Mouse (Mus musculus) lung, postnatal 0 days (tissue): Measurements from ENCODE around the gene Crybg3. TPM values are rescaled to one million over a fixed set of nuclear protein-coding genes. Genes with fewer than 3 reads are reported as not detected.

Experiments used
- ATAC-seq: fragments of 200-750 bp; cut with Nextera tagmentation; 2 replicates; pipeline ENCODE4 v1.8.0; 2017; ENCODE audit warnings: moderate library complexity
- DNase-seq: peaks from one replicate; pipeline ENCODE4 v3.0.0-alpha.2; 2016; ENCODE audit warnings: low spot score
- H3K27ac ChIP-seq: fragments of 300-500 bp; sonication (generic); 2 replicates; pipeline ENCODE4 v1.5.1; 2014; ENCODE audit warnings: antibody characterized with exemption, mild to moderate bottlenecking, low read length, mixed read lengths
- H3K27me3 ChIP-seq: fragments of 300-500 bp; sonication (generic); replicated peaks from 2 replicates; pipeline ENCODE4 v1.6.1; 2014; ENCODE audit warnings: low read length, mixed read lengths; ENCODE audit not compliant: insufficient read depth
- H3K36me3 ChIP-seq: fragments of 300-500 bp; sonication (generic); 2 replicates; pipeline ENCODE4 v1.6.1; 2014; ENCODE audit warnings: low read length, mixed read lengths; ENCODE audit not compliant: insufficient read depth
- H3K4me1 ChIP-seq: fragments of 300-500 bp; sonication (generic); 2 replicates; pipeline ENCODE4 v1.6.1; 2014; ENCODE audit warnings: antibody characterized with exemption, low read depth, low read length, mixed read lengths; ENCODE audit not compliant: insufficient read depth
- H3K4me2 ChIP-seq: fragments of 300-500 bp; sonication (generic); replicated peaks from 2 replicates; pipeline ENCODE4 v1.6.1; 2014; ENCODE audit warnings: low read depth, mild to moderate bottlenecking, low read length, moderate library complexity, mixed read lengths
- H3K4me3 ChIP-seq: fragments of 300-500 bp; sonication (generic); 2 replicates; pipeline ENCODE4 v1.5.1; 2014; ENCODE audit warnings: low read depth, low read length
- H3K9ac ChIP-seq: fragments of 300-500 bp; sonication (generic); replicated peaks from 2 replicates; pipeline ENCODE4 v1.6.1; 2014; ENCODE audit warnings: low read depth, mild to moderate bottlenecking
- H3K9me3 ChIP-seq: fragments of 300-500 bp; sonication (generic); 2 replicates; pipeline ENCODE4 v1.6.1; 2016; ENCODE audit warnings: low read length, mixed read lengths
- CTCF ChIP-seq: IDR thresholded peaks from 2 replicates; pipeline ENCODE4 v1.5.1; 2016; ENCODE audit warnings: antibody characterized with exemption, mild to moderate bottlenecking
- EP300 ChIP-seq: IDR thresholded peaks from 2 replicates; pipeline ENCODE4 v1.6.1; 2016; ENCODE audit warnings: antibody characterized with exemption, mild to moderate bottlenecking, control low read depth
- WGBS: fragments of 180-500 bp; shearing (Covaris S2); extraction: QIAGEN DNeasy Blood & Tissue Kit; methylation state at CpG from one replicate; pipeline ENCODE4 v1.1.7; 2014; 5-methylcytosine and 5-hydroxymethylcytosine counted together
- polyA plus RNA-seq: library from polyadenylated mRNA; unstranded; fragments of >200 nt; fragmentation: Nextera tagmentation; extraction: Ambion mirVana; gene quantifications from 2 replicates; pipeline ENCODE4 v1.2.1, GENCODE M21; 2015

Gene Crybg3
- 6.0 and 7.3 TPM in 2 replicates for polyA plus RNA-seq

- peak within 1 kb of the TSS; percentile 93 for H3K4me3 ChIP-seq
- no peaks in the 10 kb centered on the region for H3K9me3 ChIP-seq
- peak within 1 kb of the TSS; percentile 95 for H3K27ac ChIP-seq
- DNase-seq, result peak; percentile 91
- under 1% methylated on average over 58 of the region's 90 CpGs for WGBS
- H3K9ac ChIP-seq, result peak within 1 kb of the TSS; percentile 83
- no peaks in the 10 kb centered on the region for H3K27me3 ChIP-seq
- ATAC-seq, result peak; percentile 97
- H3K36me3 ChIP-seq, result no peaks in the 10 kb centered on the region
- H3K4me1 ChIP-seq, result peaks cover 11% of the 10 kb centered on the region; the same call in 1 of the 2 replicates
- TF ChIP-seq CTCF (peak; percentile 37), EP300 (0 out of 2 replicates have a peak, but pooled peaks have one; percentile 14)
- peak within 1 kb of the TSS; percentile 74 for H3K4me2 ChIP-seq
These were observed at the start of gene Crybg3 for GRCm38 (mm10) chr16:59600311-59601251. Gene Crybg3, minus strand, starts transcription at chr16:59600979.

GRCm38 (mm10) chr16:59643766-59644165 is 43.0 kb upstream of the Crybg3 start:
- H3K27ac ChIP-seq, result no peak overlapping the region
- ATAC-seq, result no peak
- H3K9ac ChIP-seq, result no peak overlapping the region
- H3K36me3 ChIP-seq, result no peaks in the 10 kb centered on the region
- no peaks in the 10 kb centered on the region for H3K4me1 ChIP-seq
- no peaks in the 10 kb centered on the region for H3K9me3 ChIP-seq
- H3K4me2 ChIP-seq, result no peak overlapping the region
- no peak overlapping the region for H3K4me3 ChIP-seq
- 44% methylated on average over 2 of the region's 2 CpGs for WGBS
- TF ChIP-seq CTCF (no peak), EP300 (no peak)
- no peak for DNase-seq
- no peaks in the 10 kb centered on the region for H3K27me3 ChIP-seq

GRCm38 (mm10) chr16:59639985-59640384 is 39.2 kb upstream of the Crybg3 start:
- DNase-seq, result no peak
- 75% methylated on average over 3 of the region's 3 CpGs for WGBS
- H3K27ac ChIP-seq, result no peak overlapping the region

GRCm38 (mm10) chr16:59639102-59639691 is 38.4 kb upstream of the Crybg3 start, which contains the start of gene Arl6:
Gene Arl6, minus strand, starts transcription at chr16:59639391.
- peak; percentile 99 for ATAC-seq

More at GRCm38 (mm10) chr16:59639985-59640384, 39.2 kb upstream of the Crybg3 start:
- ATAC-seq, result no peak
- no peak for TF ChIP-seq EP300
- no peak for TF ChIP-seq CTCF
- no peaks in the 10 kb centered on the region for H3K36me3 ChIP-seq
- no peaks in the 10 kb centered on the region for H3K27me3 ChIP-seq
- H3K4me3 ChIP-seq, result no peak overlapping the region; the same call in 1 of the 2 replicates
- no peak overlapping the region for H3K9ac ChIP-seq
- H3K4me2 ChIP-seq, result no peak overlapping the region; the same call in 1 of the 2 replicates
- H3K4me1 ChIP-seq, result no peaks in the 10 kb centered on the region
- H3K9me3 ChIP-seq, result no peaks in the 10 kb centered on the region

GRCm38 (mm10) chr16:59634598-59634997 is 33.8 kb upstream of the Crybg3 start:
- TF ChIP-seq CTCF (no peak), EP300 (no peak)
- no peak for ATAC-seq
- no peak for DNase-seq
- Histone ChIP-seq H3K4me2 (no peak overlapping the region), H3K36me3 (no peaks in the 10 kb centered on the region), H3K27me3 (no peaks in the 10 kb centered on the region), H3K4me1 (no peaks in the 10 kb centered on the region), H3K27ac (no peak overlapping the region), H3K9ac (no peak overlapping the region), H3K9me3 (no peaks in the 10 kb centered on the region), H3K4me3 (no peak overlapping the region)
- 75% methylated on average over 2 of the region's 2 CpGs for WGBS

More at GRCm38 (mm10) chr16:59639102-59639691, 38.4 kb upstream of the Crybg3 start, which contains the start of gene Arl6:
- TF ChIP-seq CTCF (no peak), EP300 (no peak)
- Histone ChIP-seq H3K4me2 (peak within 1 kb of the TSS; percentile 60), H3K4me3 (peak within 1 kb of the TSS; percentile 42), H3K9ac (peak within 1 kb of the TSS; percentile 30; the same call in 1 of the 2 replicates), H3K27ac (peak within 1 kb of the TSS; percentile 88), H3K27me3 (no peaks in the 10 kb centered on the region), H3K4me1 (no peaks in the 10 kb centered on the region), H3K9me3 (no peaks in the 10 kb centered on the region), H3K36me3 (no peaks in the 10 kb centered on the region)
- DNase-seq, result peak; percentile 95
- under 1% methylated on average over 45 of the region's 46 CpGs for WGBS

GRCm38 (mm10) chr16:59621554-59621953 is 20.8 kb upstream of the Crybg3 start:
- H3K9ac ChIP-seq, result no peak overlapping the region
- H3K4me2 ChIP-seq, result no peak overlapping the region
- no peaks in the 10 kb centered on the region for H3K36me3 ChIP-seq
- no peaks in the 10 kb centered on the region for H3K9me3 ChIP-seq
- H3K27me3 ChIP-seq, result no peaks in the 10 kb centered on the region
- no peaks in the 10 kb centered on the region for H3K4me1 ChIP-seq
- WGBS, result 97% methylated on average over 2 of the region's 2 CpGs
- ATAC-seq (no peak), DNase-seq (no peak)
- TF ChIP-seq EP300 (no peak), CTCF (no peak)
- no peak overlapping the region for H3K4me3 ChIP-seq
- H3K27ac ChIP-seq, result no peak overlapping the region
